Mouse (Mus musculus) midbrain, postnatal 0 days (tissue): Measurements from ENCODE around the gene Ppil1. TPM values are rescaled to one million over a fixed set of nuclear protein-coding genes. Genes with fewer than 3 reads are reported as not detected.

Experiments
- ATAC-seq: fragments of 200-750 bp; cut with Nextera tagmentation; 2 replicates; pipeline ENCODE4 v1.8.0; 2017; ENCODE audit warnings: moderate number of reproducible peaks, mild to moderate bottlenecking, moderate TSS enrichment, moderate library complexity; ENCODE audit not compliant: low FRiP score
- DNase-seq: peaks from one replicate; pipeline ENCODE4 v3.0.0-alpha.2; 2015; ENCODE audit warnings: low spot score
- H3K27ac ChIP-seq: fragments of 300-500 bp; sonication (generic); 2 replicates; pipeline ENCODE4 v1.5.1; 2014; ENCODE audit warnings: low read depth, mild to moderate bottlenecking, low read length, mixed read lengths
- H3K27me3 ChIP-seq: fragments of 300-500 bp; sonication (generic); 2 replicates; pipeline ENCODE4 v1.6.1; 2014; ENCODE audit warnings: low read length, control low read depth, mixed read lengths; ENCODE audit not compliant: insufficient read depth
- H3K36me3 ChIP-seq: fragments of 300-500 bp; sonication (generic); 2 replicates; pipeline ENCODE4 v1.6.1; 2014; ENCODE audit warnings: low read length, control low read depth, mixed read lengths; ENCODE audit not compliant: insufficient read depth
- H3K4me1 ChIP-seq: fragments of 300-500 bp; sonication (generic); 2 replicates; pipeline ENCODE4 v1.6.1; 2014; ENCODE audit warnings: mild to moderate bottlenecking, control low read depth, antibody characterized with exemption, low read length, mixed read lengths; ENCODE audit not compliant: insufficient read depth
- H3K4me2 ChIP-seq: fragments of 300-500 bp; sonication (generic); 2 replicates; pipeline ENCODE4 v1.6.1; 2014; ENCODE audit warnings: low read depth, mild to moderate bottlenecking, low read length, mixed read lengths; ENCODE audit not compliant: poor library complexity, severe bottlenecking
- H3K4me3 ChIP-seq: fragments of 300-500 bp; sonication (generic); 2 replicates; pipeline ENCODE4 v1.5.1; 2014; ENCODE audit warnings: low read depth, mild to moderate bottlenecking, low read length, moderate library complexity
- H3K9ac ChIP-seq: fragments of 300-500 bp; sonication (generic); replicated peaks from 2 replicates; pipeline ENCODE4 v1.6.1; 2014; ENCODE audit warnings: mild to moderate bottlenecking, low read length, moderate library complexity, mixed read lengths; ENCODE audit not compliant: poor library complexity, severe bottlenecking
- H3K9me3 ChIP-seq: fragments of 300-500 bp; sonication (generic); 2 replicates; pipeline ENCODE4 v1.6.1; 2016; ENCODE audit warnings: low read length, control low read depth
- CTCF ChIP-seq: IDR thresholded peaks from 2 replicates; pipeline ENCODE4 v1.5.1; 2016; ENCODE audit warnings: antibody characterized with exemption, mild to moderate bottlenecking
- WGBS: fragments of 180-500 bp; shearing (Covaris S2); extraction: QIAGEN DNeasy Blood & Tissue Kit; methylation state at CpG from one replicate; pipeline ENCODE4 v1.1.7; 2014; 5-methylcytosine and 5-hydroxymethylcytosine counted together
- polyA plus RNA-seq: library from polyadenylated mRNA; unstranded; fragments of >200 nt; fragmentation: Nextera tagmentation; extraction: Ambion mirVana; gene quantifications from 2 replicates; pipeline ENCODE4 v1.2.1, GENCODE M21; 2015
- total RNA-seq: library from RNA; depleted of rRNA; stranded (reverse); fragments of >200 nt; gene quantifications from 2 replicates; pipeline ENCODE4 v1.2.3, GENCODE M21; 2014

Gene Ppil1
- total and polyA plus RNA-seq, 2 experiments from 2014 or later: 70.3 to 95.7 TPM

GRCm38 (mm10) chr17:29264760-29265159 lies 774 bp upstream of the Ppil1 start:
- Histone ChIP-seq H3K4me3 (no peak overlapping the region; the same call in 1 of the 2 replicates), H3K4me1 (peaks cover 10% of the 10 kb centered on the region), H3K9me3 (no peaks in the 10 kb centered on the region), H3K4me2 (peak overlapping the region; percentile 63), H3K36me3 (peaks cover 4% of the 10 kb centered on the region; the same call in 1 of the 2 replicates), H3K9ac (no peak overlapping the region), H3K27me3 (no peaks in the 10 kb centered on the region), H3K27ac (peak overlapping the region; percentile 93)
- WGBS: 91% methylated on average over 5 of the region's 5 CpGs
- ATAC-seq (no peak), DNase-seq (no peak)
- TF ChIP-seq CTCF: no peak

GRCm38 (mm10) chr17:29263417-29263816 lies 569 bp downstream of the Ppil1 start:
- ATAC-seq (no peak; the same call in 1 of the 2 replicates), DNase-seq (no peak)
- no peaks in the 10 kb centered on the region for H3K27me3 ChIP-seq
- peak overlapping the region; percentile 79 for H3K9ac ChIP-seq
- TF ChIP-seq CTCF: no peak
- H3K9me3 ChIP-seq: no peaks in the 10 kb centered on the region
- peak overlapping the region; percentile 63 for H3K4me2 ChIP-seq
- under 1% methylated on average over 14 of the region's 14 CpGs for WGBS
- peak overlapping the region; percentile 93 for H3K27ac ChIP-seq
- H3K4me3 ChIP-seq: peak overlapping the region; percentile 75
- H3K4me1 ChIP-seq: peaks cover 8% of the 10 kb centered on the region; the same call in 1 of the 2 replicates
- peaks cover 4% of the 10 kb centered on the region; the same call in 1 of the 2 replicates for H3K36me3 ChIP-seq

- Histone ChIP-seq H3K36me3 (peaks cover 12% of the 10 kb centered on the region), H3K4me1 (peaks cover 4% of the 10 kb centered on the region; the same call in 1 of the 2 replicates), H3K4me2 (no peak overlapping the region), H3K9ac (no peak overlapping the region), H3K27me3 (no peaks in the 10 kb centered on the region), H3K27ac (no peak overlapping the region), H3K9me3 (no peaks in the 10 kb centered on the region), H3K4me3 (no peak overlapping the region)
- no peak for ATAC-seq
- TF ChIP-seq CTCF: peak; percentile 27; the same call in 1 of the 2 replicates
- no peak for DNase-seq
- WGBS: 45% methylated on average over 2 of the region's 2 CpGs
Observed at GRCm38 (mm10) chr17:29262259-29262649, 1.7 kb downstream of the Ppil1 start.

GRCm38 (mm10) chr17:29261603-29262258 lies 2.3 kb downstream of the Ppil1 start:
- Histone ChIP-seq H3K9me3 (no peaks in the 10 kb centered on the region), H3K36me3 (peaks cover 12% of the 10 kb centered on the region), H3K9ac (no peak overlapping the region), H3K4me3 (no peak overlapping the region), H3K27ac (no peak overlapping the region), H3K4me1 (peaks cover 4% of the 10 kb centered on the region; the same call in 1 of the 2 replicates), H3K27me3 (no peaks in the 10 kb centered on the region), H3K4me2 (no peak overlapping the region)
- ATAC-seq: no peak
- DNase-seq: no peak
- TF ChIP-seq CTCF: no peak
- 91% methylated on average over 22 of the region's 22 CpGs for WGBS

GRCm38 (mm10) chr17:29260501-29260900 lies 3.5 kb downstream of the Ppil1 start:
- Histone ChIP-seq H3K36me3 (peaks cover 12% of the 10 kb centered on the region), H3K27ac (no peak overlapping the region), H3K4me2 (no peak overlapping the region), H3K4me3 (no peak overlapping the region), H3K9ac (no peak overlapping the region), H3K4me1 (peaks cover 4% of the 10 kb centered on the region; the same call in 1 of the 2 replicates), H3K9me3 (no peaks in the 10 kb centered on the region), H3K27me3 (no peaks in the 10 kb centered on the region)
- 90% methylated on average over 15 of the region's 15 CpGs for WGBS
- DNase-seq: no peak
- ATAC-seq: no peak
- TF ChIP-seq CTCF: no peak

GRCm38 (mm10) chr17:29259489-29259888 lies 4.5 kb downstream of the Ppil1 start:
- H3K36me3 ChIP-seq: peaks cover 12% of the 10 kb centered on the region
- DNase-seq: peak; percentile 80
- peaks cover 4% of the 10 kb centered on the region; the same call in 1 of the 2 replicates for H3K4me1 ChIP-seq
- no peak overlapping the region for H3K27ac ChIP-seq
- no peak overlapping the region for H3K9ac ChIP-seq
- 1% methylated on average over 3 of the region's 3 CpGs for WGBS
- no peak for ATAC-seq
- H3K27me3 ChIP-seq: no peaks in the 10 kb centered on the region
- no peaks in the 10 kb centered on the region for H3K9me3 ChIP-seq
- no peak overlapping the region for H3K4me3 ChIP-seq
- no peak overlapping the region for H3K4me2 ChIP-seq
- peak; percentile 94 for TF ChIP-seq CTCF
